Mouse (Mus musculus) megakaryocyte, embryonic 14.5 days (primary cell): ENCODE measurements at regions not wholly inside any gene's neighbourhood (a gene's known extent, or its start where the extent isn't known, plus 50 kb on each side); places are given as distances from the start of the nearest gene placed in this dataset.

Experiments
- H3K27me3 ChIP-seq: replicated peaks from 2 replicates; pipeline ENCODE3; 2012; ENCODE audit warnings: inconsistent platforms
- H3K36me3 ChIP-seq: replicated peaks from 2 replicates; pipeline ENCODE3; 2012; ENCODE audit warnings: low read length, inconsistent platforms, mixed read lengths
- H3K4me1 ChIP-seq: 2 replicates; pipeline ENCODE4 v1.6.1; 2012; ENCODE audit warnings: inconsistent platforms
- H3K4me3 ChIP-seq: replicated peaks from 2 replicates; pipeline ENCODE3; 2012; ENCODE audit warnings: moderate library complexity, mild to moderate bottlenecking, inconsistent platforms
- H3K9me3 ChIP-seq: 2 replicates; pipeline ENCODE4 v1.6.1; 2012; ENCODE audit warnings: inconsistent platforms
- FLI1 ChIP-seq: IDR thresholded peaks from 2 replicates; pipeline ENCODE4 v1.6.1; 2012; ENCODE audit warnings: low read length, inconsistent platforms, mixed read lengths
- GATA1 ChIP-seq: IDR thresholded peaks from 3 replicates; pipeline ENCODE4 v1.6.1; 2012; ENCODE audit warnings: mixed read lengths, low read length, inconsistent platforms, borderline replicate concordance

DNA sequence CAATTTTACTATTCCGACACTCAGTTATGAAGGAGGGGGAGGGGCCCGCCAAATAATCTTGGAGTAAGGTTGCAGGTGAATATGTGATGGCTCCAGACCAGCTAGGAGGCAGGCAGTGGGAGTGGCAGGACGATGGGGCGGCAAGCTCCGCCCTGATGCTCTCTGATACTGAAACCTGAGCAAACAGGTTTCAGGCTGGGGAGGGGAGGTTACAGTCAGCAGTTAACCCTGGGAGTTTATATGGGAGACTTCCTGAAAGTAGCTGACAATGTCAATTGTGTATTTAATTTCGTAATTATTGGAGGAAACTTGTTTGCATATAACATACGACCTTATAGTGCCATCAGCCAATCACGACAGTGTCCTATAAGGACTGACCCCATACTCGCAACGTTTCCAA is 505.0 kb upstream of the Sox11 start:
- Histone ChIP-seq H3K4me3 (no peak overlapping the region), H3K36me3 (no peaks in the 10 kb centered on the region), H3K27me3 (no peaks in the 10 kb centered on the region), H3K4me1 (no peaks in the 10 kb centered on the region), H3K9me3 (peaks cover 15% of the 10 kb centered on the region)
- no peak for TF ChIP-seq FLI1
- TF ChIP-seq GATA1 = no peak

DNA sequence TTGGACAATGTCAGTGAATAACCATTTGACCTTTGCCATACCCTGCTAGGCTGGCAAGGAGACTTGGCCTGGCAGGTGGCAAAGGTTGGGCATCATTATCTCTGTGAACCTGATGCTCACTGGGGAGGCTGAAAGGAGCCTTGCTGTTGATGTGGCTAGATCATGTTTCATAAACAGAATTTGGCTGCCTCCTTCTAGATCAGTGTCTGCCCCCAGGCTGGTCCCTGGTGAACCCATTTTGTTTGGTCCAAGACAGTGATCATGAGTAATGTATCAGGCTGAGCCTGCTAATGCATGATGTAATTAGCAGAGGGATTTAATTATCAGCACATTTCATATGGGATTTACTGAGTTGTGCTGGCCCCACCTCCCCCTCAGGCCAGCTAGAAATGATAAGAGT is 502.6 kb upstream of the Sox11 start:
- no peak overlapping the region for H3K4me3 ChIP-seq
- H3K27me3 ChIP-seq = no peaks in the 10 kb centered on the region
- TF ChIP-seq FLI1 (no peak), GATA1 (no peak)
- H3K4me1 ChIP-seq = no peaks in the 10 kb centered on the region
- no peaks in the 10 kb centered on the region for H3K36me3 ChIP-seq
- H3K9me3 ChIP-seq = peaks cover 11% of the 10 kb centered on the region

- Histone ChIP-seq H3K4me1 (no peaks in the 10 kb centered on the region), H3K4me3 (no peak overlapping the region), H3K36me3 (no peaks in the 10 kb centered on the region), H3K27me3 (no peaks in the 10 kb centered on the region), H3K9me3 (no peaks in the 10 kb centered on the region)
- TF ChIP-seq GATA1 = no peak
- no peak for TF ChIP-seq FLI1
Observed at GRCm38 (mm10) chr12:27838955-27839354, 496.6 kb upstream of the Sox11 start.

DNA sequence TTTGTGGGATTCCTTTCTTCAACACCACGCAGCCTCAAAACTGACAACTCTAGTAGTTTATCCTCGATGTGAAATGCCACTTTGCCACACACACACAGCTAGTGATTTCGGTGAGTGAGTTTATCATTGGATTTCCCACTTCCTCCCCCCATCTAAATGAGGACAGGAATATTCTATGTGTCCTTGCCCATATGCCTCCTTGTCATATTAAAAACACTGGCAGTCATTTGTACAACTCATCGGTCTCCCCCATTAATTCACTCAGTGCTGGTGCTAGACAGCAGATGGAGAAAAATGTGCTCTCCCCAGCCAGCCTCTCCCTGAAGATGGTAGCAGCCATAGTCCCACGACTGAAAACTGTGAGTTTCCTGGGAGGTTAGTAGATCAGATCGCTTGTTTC is 496.0 kb upstream of the Sox11 start:
- Histone ChIP-seq H3K9me3 (no peaks in the 10 kb centered on the region), H3K27me3 (no peaks in the 10 kb centered on the region)

GRCm38 (mm10) chr12:27826208-27826607 is 483.8 kb upstream of the Sox11 start:
- H3K9me3 ChIP-seq = no peaks in the 10 kb centered on the region
- TF ChIP-seq FLI1 (no peak), GATA1 (no peak)

More for the DNA sequence above, 496.0 kb upstream of the Sox11 start:
- Histone ChIP-seq H3K4me1 (no peaks in the 10 kb centered on the region), H3K4me3 (no peak overlapping the region), H3K36me3 (no peaks in the 10 kb centered on the region)
- no peak for TF ChIP-seq GATA1
- TF ChIP-seq FLI1 = no peak

GRCm38 (mm10) chr12:27823392-27823791 is 481.0 kb upstream of the Sox11 start:
- H3K4me3 ChIP-seq = no peak overlapping the region
- H3K9me3 ChIP-seq = no peaks in the 10 kb centered on the region
- H3K4me1 ChIP-seq = peaks cover 5% of the 10 kb centered on the region; the same call in 1 of the 2 replicates
- TF ChIP-seq GATA1 (no peak), FLI1 (no peak)
- no peaks in the 10 kb centered on the region for H3K36me3 ChIP-seq
- H3K27me3 ChIP-seq = no peaks in the 10 kb centered on the region

More at GRCm38 (mm10) chr12:27826208-27826607, 483.8 kb upstream of the Sox11 start:
- H3K36me3 ChIP-seq = no peaks in the 10 kb centered on the region
- H3K4me1 ChIP-seq = peaks cover 5% of the 10 kb centered on the region; the same call in 1 of the 2 replicates
- H3K27me3 ChIP-seq = no peaks in the 10 kb centered on the region
- no peak overlapping the region for H3K4me3 ChIP-seq

DNA sequence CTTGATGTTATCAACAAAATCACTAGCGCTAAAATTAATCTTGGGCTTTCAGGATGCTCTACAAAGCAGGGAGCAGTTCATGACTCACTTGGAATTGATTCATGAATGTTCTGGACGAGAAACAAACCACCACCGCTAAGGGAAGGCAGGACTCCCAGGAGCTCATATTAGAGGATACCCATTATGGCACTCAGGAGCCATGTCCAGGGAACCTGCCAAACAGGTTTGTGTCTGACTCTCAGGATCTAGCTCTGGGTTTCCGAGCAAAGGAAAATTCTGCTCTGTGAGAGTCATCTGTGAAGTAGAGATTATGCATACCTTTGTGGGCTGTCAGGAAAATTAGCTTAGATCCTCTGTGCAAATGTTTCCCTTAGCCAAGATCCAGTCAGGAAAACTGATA is 454.3 kb upstream of the Sox11 start:
- TF ChIP-seq FLI1 = no peak
- no peak for TF ChIP-seq GATA1
- H3K27me3 ChIP-seq = no peaks in the 10 kb centered on the region
- no peaks in the 10 kb centered on the region for H3K4me1 ChIP-seq
- no peaks in the 10 kb centered on the region for H3K9me3 ChIP-seq
- no peak overlapping the region for H3K4me3 ChIP-seq
- no peaks in the 10 kb centered on the region for H3K36me3 ChIP-seq

- TF ChIP-seq FLI1 = no peak
- TF ChIP-seq GATA1 = no peak
- Histone ChIP-seq H3K4me3 (no peak overlapping the region), H3K4me1 (no peaks in the 10 kb centered on the region), H3K36me3 (no peaks in the 10 kb centered on the region), H3K27me3 (no peaks in the 10 kb centered on the region), H3K9me3 (no peaks in the 10 kb centered on the region)
Observed at GRCm38 (mm10) chr12:27786716-27787291, 444.4 kb upstream of the Sox11 start.

DNA sequence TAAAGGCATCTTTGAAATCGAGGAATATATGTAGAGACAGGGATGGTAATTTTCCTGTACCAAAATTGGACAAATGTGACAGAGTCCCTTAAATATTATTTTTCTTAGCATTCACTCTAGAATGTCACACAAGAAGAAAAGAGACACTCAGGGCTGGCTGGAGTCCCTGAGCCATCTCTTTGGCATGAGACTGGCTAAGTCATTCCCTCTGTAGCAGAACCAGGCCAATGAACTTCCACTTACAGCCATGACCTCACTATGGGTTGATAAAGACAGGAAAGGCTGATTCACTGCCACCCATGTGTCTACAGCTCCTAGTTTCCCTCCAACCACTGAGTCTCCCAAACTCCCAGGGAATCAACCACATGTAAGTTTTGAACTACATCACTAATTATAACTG is 438.4 kb upstream of the Sox11 start:
- no peaks in the 10 kb centered on the region for H3K27me3 ChIP-seq
- no peak overlapping the region for H3K4me3 ChIP-seq
- H3K4me1 ChIP-seq = no peaks in the 10 kb centered on the region
- TF ChIP-seq FLI1 = no peak
- no peak for TF ChIP-seq GATA1
- no peaks in the 10 kb centered on the region for H3K9me3 ChIP-seq
- H3K36me3 ChIP-seq = no peaks in the 10 kb centered on the region

DNA sequence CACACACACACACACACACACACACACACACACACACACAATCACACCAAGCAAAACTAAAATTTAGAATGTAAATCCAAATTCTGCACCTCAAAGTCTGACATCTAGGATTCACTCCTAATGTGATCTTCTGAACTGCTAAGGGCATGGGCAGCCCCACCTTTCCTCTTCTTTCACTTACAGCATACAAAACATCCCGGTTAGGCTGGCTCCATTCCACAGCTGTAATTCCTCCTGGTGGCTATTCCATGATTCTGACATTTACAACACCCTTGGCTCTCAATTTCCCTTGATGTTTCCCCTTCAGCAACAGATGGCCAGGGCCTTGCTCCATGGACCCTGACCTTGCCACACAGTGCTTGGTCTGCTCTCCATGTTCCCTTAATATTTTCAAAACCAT is 423.6 kb upstream of the Sox11 start:
- Histone ChIP-seq H3K4me3 (no peak overlapping the region), H3K4me1 (no peaks in the 10 kb centered on the region), H3K36me3 (no peaks in the 10 kb centered on the region), H3K27me3 (no peaks in the 10 kb centered on the region), H3K9me3 (no peaks in the 10 kb centered on the region)
- no peak for TF ChIP-seq FLI1
- no peak for TF ChIP-seq GATA1

GRCm38 (mm10) chr12:27759016-27759415 is 416.6 kb upstream of the Sox11 start:
- Histone ChIP-seq H3K9me3 (no peaks in the 10 kb centered on the region), H3K4me1 (no peaks in the 10 kb centered on the region), H3K36me3 (no peaks in the 10 kb centered on the region), H3K4me3 (no peak overlapping the region), H3K27me3 (no peaks in the 10 kb centered on the region)
- TF ChIP-seq GATA1 (no peak), FLI1 (no peak)
